Mouse (Mus musculus) gastrocnemius, postnatal 4 days (tissue): ENCODE data around the gene Ctdsp1. TPM values are rescaled to one million over a fixed set of nuclear protein-coding genes. Genes with fewer than 3 reads are reported as not detected.
"Not testable (repeated sequence)": the region's sequence is repeated elsewhere in the genome, so short reads cannot be mapped to it uniquely, and the experiment has no call there.

ENCODE experiments used
- DNase-seq, 2 experiments: peaks; one replicate each; pipeline ENCODE4 v3.0.0; 2021 to 2022; ENCODE audit warnings: low spot score in 2 of 2, mixed read lengths in 2 of 2
- total RNA-seq, 2 experiments: library from RNA; stranded (reverse); gene quantifications; 2 replicates each; pipeline ENCODE4 v1.2.3; 2021

The Ctdsp1 gene
- total RNA-seq, 2 experiments from 2014 or later, result 109 to 135 TPM

GRCm38 (mm10) chr1:74395290-74395689 lies 4.0 kb downstream of the Ctdsp1 start:
- DNase-seq, result no peak

GRCm38 (mm10) chr1:74396456-74397222 lies 5.3 kb downstream of the Ctdsp1 start:
- DNase-seq, result not testable (repeated sequence)

GRCm38 (mm10) chr1:74397268-74397918 lies 6.1 kb downstream of the Ctdsp1 start:
- DNase-seq, result peak; percentile 98 to 99

GRCm38 (mm10) chr1:74397919-74398451 lies 6.7 kb downstream of the Ctdsp1 start:
- DNase-seq, result peak in 1 of 2 experiments; percentile 57

GRCm38 (mm10) chr1:74400531-74400930 lies 9.2 kb downstream of the Ctdsp1 start:
- DNase-seq, result no peak

GRCm38 (mm10) chr1:74401015-74401702 lies 9.8 kb downstream of the Ctdsp1 start:
- no peak for DNase-seq

GRCm38 (mm10) chr1:74404206-74404605 lies 12.9 kb downstream of the Ctdsp1 start:
- DNase-seq, result no peak

GRCm38 (mm10) chr1:74408589-74409504 lies 17.5 kb downstream of the Ctdsp1 start, which contains the start of gene Vil1:
Gene Vil1 (plus strand): TSS chr1:74409376.
- DNase-seq, result no peak

- DNase-seq, result no peak
These were observed 20.5 kb downstream of the Ctdsp1 start for GRCm38 (mm10) chr1:74411753-74412325.

- DNase-seq, result no peak
These were observed 21.4 kb downstream of the Ctdsp1 start for GRCm38 (mm10) chr1:74412711-74413110.

- DNase-seq, result peak in 1 of 2 experiments; percentile 22
These were observed 23.8 kb downstream of the Ctdsp1 start for GRCm38 (mm10) chr1:74415143-74415542.

- DNase-seq, result no peak
These were observed 27.6 kb downstream of the Ctdsp1 start for GRCm38 (mm10) chr1:74418747-74419439.

- no peak for DNase-seq
These were observed 28.1 kb downstream of the Ctdsp1 start for GRCm38 (mm10) chr1:74419440-74419794.

- no peak for DNase-seq
These were observed 31.8 kb downstream of the Ctdsp1 start for GRCm38 (mm10) chr1:74423147-74423546.

GRCm38 (mm10) chr1:74425845-74426244 lies 34.5 kb downstream of the Ctdsp1 start:
- DNase-seq, result no peak

GRCm38 (mm10) chr1:74433220-74433619 lies 41.9 kb downstream of the Ctdsp1 start:
- no peak for DNase-seq

GRCm38 (mm10) chr1:74434596-74434995 lies 43.3 kb downstream of the Ctdsp1 start:
- no peak for DNase-seq

GRCm38 (mm10) chr1:74435563-74435962 lies 44.3 kb downstream of the Ctdsp1 start:
- no peak for DNase-seq

- no peak for DNase-seq
These were observed 46.6 kb downstream of the Ctdsp1 start for GRCm38 (mm10) chr1:74437702-74438427.
